Mouse (Mus musculus) heart, postnatal 36 days (tissue): Measurements from ENCODE around the gene Gabbr2. TPM values are rescaled to one million over a fixed set of nuclear protein-coding genes. Genes with fewer than 3 reads are reported as not detected.
A peak's percentile ranks its signal among the peaks of the same experiment; 100 is the strongest.

Experiments used
- DNase-seq, 2 experiments: peaks; one replicate each; pipeline ENCODE4 v3.0.0; 2021 to 2022
- intact Hi-C: fragments of 180-260 bp; cut with DNase I; formaldehyde crosslinking; loops from one replicate; pipeline ENCODE4 v1.15.1; 2025
- total RNA-seq, 2 experiments: library from RNA; stranded (reverse); gene quantifications; 2 replicates each; pipeline ENCODE4 v1.2.3; 2021

Gabbr2 gene
- total RNA-seq, 2 experiments from 2014 or later: not detected

DNA sequence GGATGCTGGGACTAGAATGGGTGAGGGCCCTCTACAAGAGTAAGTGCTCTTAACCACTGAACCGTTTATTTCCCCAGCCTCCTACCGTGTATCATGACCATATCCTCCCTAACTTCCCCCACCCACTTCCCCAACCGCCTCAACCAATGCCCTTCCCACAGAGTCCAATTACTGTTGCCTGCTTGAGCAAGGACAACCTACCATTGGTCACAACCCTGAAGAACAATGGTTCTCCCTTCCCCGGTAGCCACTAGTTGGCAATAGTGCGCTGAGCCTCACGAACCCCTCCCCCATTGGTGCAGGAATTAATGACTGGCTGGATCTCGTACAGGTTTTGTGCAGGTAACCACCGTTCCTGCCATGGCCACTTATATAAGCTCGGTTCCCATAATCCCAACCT, 361.3 kb downstream of the Gabbr2 start:
- DNase-seq: peak in 1 of 2 experiments; percentile 18
- intact Hi-C loops: no loop called here

DNA sequence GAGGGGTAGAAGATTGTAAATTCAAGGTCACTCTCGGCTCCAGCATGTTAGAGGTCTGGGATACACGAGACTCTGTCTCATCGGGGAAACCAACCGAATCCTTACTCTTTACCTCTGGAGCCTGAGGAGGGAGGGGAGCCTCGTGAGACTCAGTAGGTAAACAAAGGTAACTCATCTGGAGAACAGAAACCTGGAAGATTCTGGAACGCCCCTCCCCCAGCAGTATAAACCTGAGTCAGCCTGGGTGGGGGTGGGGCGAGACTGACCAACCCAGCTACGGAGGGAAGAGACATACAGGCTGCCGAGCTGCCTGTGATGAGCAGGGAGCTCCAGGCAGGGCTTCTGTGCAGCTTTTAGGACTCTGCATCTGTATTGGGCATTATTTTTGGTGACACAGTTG, 362.8 kb downstream of the Gabbr2 start:
- DNase-seq: no peak
- intact Hi-C loops: no loop called here

DNA sequence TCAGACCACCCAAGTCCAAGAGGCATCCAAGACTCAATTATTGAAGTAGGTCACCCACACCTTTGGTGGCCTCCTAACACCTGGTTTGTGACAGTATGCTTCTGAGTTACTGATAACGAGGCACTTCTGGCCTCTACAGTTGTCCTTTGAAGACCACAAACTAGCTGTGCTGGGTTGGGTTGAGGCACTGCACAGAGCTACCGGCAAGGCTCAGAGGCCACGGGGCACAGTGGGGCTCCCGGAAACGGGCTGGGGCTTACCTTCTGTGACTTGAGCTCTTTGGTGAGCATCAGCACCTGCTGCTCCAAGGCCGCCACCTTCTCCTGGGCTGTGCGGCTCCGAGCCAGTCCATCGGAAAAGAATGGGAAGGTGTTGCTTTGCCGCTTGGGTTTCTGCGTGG, 363.6 kb downstream of the Gabbr2 start:
- intact Hi-C loops: no loop called here
- DNase-seq: no peak

DNA sequence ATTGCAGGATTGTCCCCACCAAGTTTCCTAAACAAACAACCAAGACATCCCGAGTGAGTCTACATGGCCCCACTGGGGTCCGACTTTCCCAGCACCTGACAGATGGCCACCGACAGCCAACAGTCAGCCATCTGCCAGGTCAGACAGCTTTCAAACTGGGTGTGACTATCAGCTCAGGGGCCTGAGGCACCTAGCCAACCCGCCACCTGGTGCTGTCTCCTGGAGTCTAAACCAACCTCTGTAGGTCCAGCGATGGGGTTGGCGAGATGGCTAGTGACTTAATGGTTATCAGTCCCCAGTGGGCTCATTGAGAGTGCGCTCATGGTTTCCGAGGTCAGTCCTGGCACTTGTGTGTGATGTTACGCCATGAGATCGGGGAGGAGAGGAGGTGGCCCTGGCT, 366.6 kb downstream of the Gabbr2 start:
- intact Hi-C loops: no loop called here
- no peak for DNase-seq

DNA sequence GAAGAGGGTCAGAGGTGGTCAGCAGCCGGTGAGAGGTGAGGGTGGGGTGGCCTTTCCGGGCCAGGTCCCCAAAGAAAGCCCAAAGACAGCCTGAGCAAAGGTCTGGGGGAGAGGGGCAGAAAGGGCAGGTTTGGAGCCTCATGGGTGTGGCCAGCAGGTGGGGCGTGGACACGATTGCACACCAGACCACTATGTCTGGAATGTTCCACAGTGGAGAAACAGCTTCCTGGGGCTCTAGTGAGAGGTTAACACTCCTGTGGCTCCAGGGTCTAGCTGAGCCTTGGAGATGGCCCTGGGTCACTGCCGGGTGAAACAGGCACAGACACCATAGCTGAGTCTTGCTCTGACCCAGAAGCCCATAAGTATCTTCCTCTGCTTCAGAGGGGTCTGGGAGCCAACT, 368.7 kb downstream of the Gabbr2 start:
- intact Hi-C loops: no loop called here
- no peak for DNase-seq

DNA sequence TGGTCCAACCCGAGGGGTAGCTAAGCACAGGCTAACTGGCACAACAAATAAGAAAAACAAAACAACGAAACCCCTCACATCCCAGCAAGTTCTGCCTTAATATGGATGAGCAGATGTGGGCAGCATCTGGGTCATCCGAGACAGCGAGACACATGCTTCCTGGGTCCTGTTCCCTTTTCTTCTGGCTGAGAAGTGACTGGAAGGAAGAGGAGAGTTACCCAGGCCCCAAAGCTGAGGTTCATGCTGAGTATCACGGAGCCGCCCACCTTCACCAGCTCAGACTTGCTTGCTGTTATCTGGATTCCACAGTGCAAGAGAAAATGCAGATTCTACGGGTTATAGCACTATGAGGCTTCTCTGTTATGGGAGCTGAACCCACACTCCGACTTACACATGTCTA, 370.7 kb downstream of the Gabbr2 start:
- intact Hi-C loops: no loop called here
- DNase-seq: no peak

DNA sequence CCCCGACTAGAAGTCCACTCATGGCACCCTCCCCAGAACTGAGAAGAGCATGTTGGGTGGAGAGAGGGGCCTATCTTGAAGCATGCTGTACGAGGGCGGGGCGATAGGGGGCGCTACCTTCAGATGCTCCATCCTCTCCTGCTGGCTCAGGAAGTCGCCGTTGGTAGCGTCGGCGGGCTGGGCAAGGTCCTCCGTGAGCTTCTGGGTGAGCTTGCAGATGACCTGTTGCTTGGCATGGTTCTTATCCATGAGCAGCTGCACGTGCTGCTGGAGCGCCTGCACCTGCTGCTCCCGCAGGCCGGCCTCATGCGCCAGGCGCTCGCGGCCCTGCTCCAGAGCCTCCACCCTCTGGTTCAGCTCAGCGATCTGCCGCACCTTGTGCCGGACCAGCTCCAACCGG, 371.3 kb downstream of the Gabbr2 start:
- DNase-seq: no peak
- intact Hi-C loops: no loop called here

DNA sequence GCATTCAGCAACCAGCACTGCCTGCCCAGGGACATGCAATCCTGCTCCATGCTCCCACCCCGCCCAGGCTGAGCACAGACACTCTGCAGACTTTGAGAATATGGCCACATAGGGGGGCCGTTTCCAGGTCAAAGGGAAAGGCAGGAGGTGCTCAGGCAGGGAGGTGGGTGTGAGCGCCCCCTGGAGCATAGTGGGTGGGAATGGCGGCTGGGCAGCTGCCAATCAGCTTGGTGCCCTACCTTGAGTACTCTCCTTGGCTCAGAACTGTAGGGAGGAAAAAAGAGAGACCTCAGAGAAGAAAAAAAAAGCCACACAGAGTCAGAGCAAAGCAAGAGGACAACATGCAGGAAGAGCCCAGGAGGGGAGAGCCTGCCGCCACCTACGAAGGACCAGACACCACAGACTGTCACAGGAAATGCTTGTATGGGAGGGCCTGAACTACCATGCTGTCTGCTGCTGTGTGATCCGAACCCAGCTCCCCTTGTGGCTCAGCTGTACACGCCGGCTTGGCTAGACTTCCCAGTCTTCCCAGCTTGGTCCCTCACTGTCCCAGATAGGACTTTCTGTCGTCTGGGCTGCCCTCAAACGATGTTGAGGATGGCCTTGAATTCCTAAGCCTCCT, 373.4 kb downstream of the Gabbr2 start:
- DNase-seq: no peak
- intact Hi-C loops: no loop called here

DNA sequence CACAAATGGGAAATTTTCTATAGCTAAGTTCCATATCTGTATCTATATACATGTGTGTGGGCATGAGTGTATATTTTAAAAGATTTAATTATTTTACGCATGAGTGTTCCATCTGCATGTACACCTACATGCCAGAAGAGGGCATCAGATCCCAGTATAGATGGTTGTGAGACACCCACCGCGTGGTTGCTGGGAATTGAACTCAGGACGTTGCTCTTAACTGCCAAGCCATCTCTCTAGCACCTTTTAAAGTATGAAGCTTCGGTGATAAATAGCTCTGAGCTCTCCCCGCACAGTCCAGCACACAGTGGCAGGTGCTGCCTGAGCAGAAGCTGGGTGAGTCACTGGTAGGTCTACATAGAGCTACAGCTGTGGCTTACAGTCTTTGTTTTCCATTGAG, 374.3 kb downstream of the Gabbr2 start:
- intact Hi-C loops: no loop called here
- no peak for DNase-seq

DNA sequence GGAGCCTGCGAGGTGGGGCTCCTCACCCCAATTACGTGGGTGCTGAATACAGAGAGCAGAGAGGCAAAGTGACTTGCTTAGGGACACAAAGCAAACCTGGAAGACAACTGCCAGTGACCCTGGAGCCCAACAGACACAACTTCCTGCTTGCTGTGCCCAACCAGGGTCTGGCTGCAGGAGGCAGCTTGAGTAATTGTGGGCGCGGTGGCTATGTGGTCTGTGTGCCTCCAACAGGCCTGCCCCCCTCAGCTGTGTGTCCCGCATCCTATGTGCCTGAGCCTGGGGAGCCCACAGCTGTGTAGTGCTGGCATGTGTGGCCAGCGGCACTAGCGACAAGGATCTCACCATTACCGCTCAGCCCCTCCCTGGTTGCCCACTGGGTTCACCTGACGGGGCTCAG, 377.0 kb downstream of the Gabbr2 start:
- intact Hi-C loops: loop anchor here (5.0 kb wide), 1 partner anchor 423 kb away; no protein-coding TSS in a partner anchor
- DNase-seq: no peak

DNA sequence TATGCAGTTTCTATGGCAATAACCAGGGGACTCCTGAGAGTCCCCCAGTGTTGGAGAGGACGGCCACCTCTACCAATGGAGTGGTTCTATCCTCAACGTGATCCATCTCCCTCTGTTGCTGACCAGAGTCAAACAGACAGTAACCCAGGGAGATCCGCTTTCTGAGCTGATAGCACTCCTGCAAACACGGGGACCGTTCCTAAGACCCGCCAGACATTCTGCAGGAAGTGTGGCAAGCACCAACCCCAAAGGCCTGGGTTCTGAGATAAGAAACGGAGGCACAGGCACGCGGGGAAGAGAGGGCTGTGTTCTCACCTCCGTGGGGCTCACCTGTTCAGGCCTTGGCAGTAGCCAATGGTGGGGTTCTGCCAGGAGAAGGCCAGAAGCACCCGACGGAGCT, 378.1 kb downstream of the Gabbr2 start:
- intact Hi-C loops: loop anchor here (5.0 kb wide), 1 partner anchor 424 kb away; no protein-coding TSS in a partner anchor
- no peak for DNase-seq

Other genes with a start within 250 kb of the Gabbr2 start
- gene Anks6, start 65.6 kb upstream of the Gabbr2 start, total RNA-seq: 1 to 10 TPM; 2.8 to 3.0 TPM
- gene Galnt12, start 100.0 kb upstream of the Gabbr2 start, total RNA-seq: under 1 TPM; 0.19 to 0.47 TPM
- gene Col15a1, start 216.3 kb upstream of the Gabbr2 start, total RNA-seq: 100 to 1,000 TPM in 1 of 2 experiments, 10 to 100 TPM in 1; 91.2 to 101 TPM